Mouse (Mus musculus): ENCODE results near the gene Papss1.

DNA sequence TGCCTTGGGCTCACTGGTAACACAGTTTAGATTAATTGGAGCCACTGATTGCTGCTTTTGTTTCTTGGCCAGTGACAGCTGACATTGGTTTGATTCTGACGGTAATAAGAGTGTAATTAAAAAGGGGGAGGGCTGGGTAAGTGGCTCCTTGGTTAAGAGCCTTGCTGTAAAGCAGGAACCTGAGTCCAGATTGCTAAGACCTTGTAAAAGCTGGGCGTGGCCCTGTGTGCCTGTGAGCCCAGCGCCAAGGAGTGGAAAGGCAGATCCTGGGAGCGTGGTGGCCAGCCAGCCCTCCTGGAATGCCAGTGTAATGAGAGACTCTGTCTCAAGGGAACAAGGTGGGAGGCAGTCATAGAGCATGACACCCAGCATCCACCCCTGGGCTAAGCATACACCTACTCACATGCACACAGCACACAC lies 38.4 kb downstream of the Papss1 start:
- TF ChIP-seq CTCF (IDR thresholded peaks at IDR 0.05; ENCODE audit: low read depth) (no peak), EP300 (IDR thresholded peaks at IDR 0.05; ENCODE audit: low read depth) (no peak)

Data from liver, postnatal 0 days (tissue).